Comparison of ENCODE assay signal across 23 mouse cellular contexts in genomic region chr12:103644601-103645000, GRCm38 (mm10). TPM values are rescaled to one million over a fixed set of nuclear protein-coding genes. Genes with fewer than 3 reads are reported as not detected.
"Had no signal": no experiment of that assay in that cellular context is flagged by ENCODE, and none has a peak within 500 bp of the region (broad histone marks: within the 10 kb centered on the region; RNA-seq: fewer than 3 reads in every experiment).

No protein-coding gene starts in this region.

- H3K27me3 ChIP-seq: limb, embryonic 15.5 days; liver, embryonic 15.5 days; midbrain, embryonic 15.5 days had no signal

- ATAC-seq: midbrain, embryonic 15.5 days had no signal

- H3K36me3 ChIP-seq: limb, embryonic 15.5 days; midbrain, embryonic 10.5 days; midbrain, embryonic 15.5 days had no signal

- H3K4me2 ChIP-seq: limb, embryonic 15.5 days; liver, embryonic 15.5 days; lung, embryonic 14.5 days; midbrain, embryonic 15.5 days had no signal

- H3K4me1 ChIP-seq: limb, embryonic 15.5 days; liver, embryonic 15.5 days; midbrain, embryonic 10.5 days; midbrain, embryonic 15.5 days had no signal

- H3K4me3 ChIP-seq: limb, embryonic 15.5 days; liver, embryonic 15.5 days; midbrain, embryonic 10.5 days; midbrain, embryonic 15.5 days had no signal

- H3K9me3 ChIP-seq: limb, embryonic 15.5 days; liver, embryonic 15.5 days; midbrain, embryonic 10.5 days; midbrain, embryonic 15.5 days had no signal

- H3K9ac ChIP-seq: limb, embryonic 15.5 days; liver, embryonic 15.5 days; lung, embryonic 14.5 days; midbrain, embryonic 15.5 days had no signal

- H3K27ac ChIP-seq: limb, embryonic 15.5 days; liver, embryonic 15.5 days; midbrain, embryonic 10.5 days; midbrain, embryonic 15.5 days had no signal

- DNase-seq: kidney, adult 11 months; kidney, postnatal 10 days; left cerebral cortex, postnatal 4 days; lung, embryonic 14.5 days; lung, postnatal 10 days; lung, postnatal 4 days; right cerebral cortex, postnatal 25 days; thymus, adult 2 months; thymus, postnatal 25 days had no signal

RNA-seq across cellular contexts. Expression of gene Serpina6, which starts 12.4 kb away (rescaled TPM):
- total RNA-seq: layer of hippocampus, adult 8-10 months; layer of hippocampus, postnatal 14 days; left cerebral cortex, adult 18-20 months; left cerebral cortex, postnatal 10 days; left cerebral cortex, postnatal 4 days; megakaryocyte, adult 5-6 weeks had no signal
- polyA plus RNA-seq: large intestine, adult 2 months; midbrain, embryonic 10.5 days; midbrain, embryonic 15.5 days; small intestine, adult 2 months; thymus, adult 2 months; urinary bladder, adult 2 months had no signal

RNA-seq across cellular contexts. Expression of gene Serpina10, which starts 13.4 kb away (rescaled TPM):
- total RNA-seq: left cerebral cortex, adult 18-20 months; left cerebral cortex, postnatal 10 days; left cerebral cortex, postnatal 4 days; megakaryocyte, adult 5-6 weeks had no signal
- polyA plus RNA-seq: kidney, embryonic 14.5 days; lung, embryonic 14.5 days; midbrain, embryonic 10.5 days; neural tube, embryonic 14.5 days; small intestine, adult 2 months; urinary bladder, adult 2 months had no signal

RNA-seq across cellular contexts. Expression of gene Serpina16, which starts 31.3 kb away (rescaled TPM):
- total RNA-seq: layer of hippocampus, adult 8-10 months; layer of hippocampus, postnatal 14 days; left cerebral cortex, adult 18-20 months; left cerebral cortex, postnatal 10 days; left cerebral cortex, postnatal 4 days; megakaryocyte, adult 5-6 weeks had no signal
- polyA plus RNA-seq: kidney, embryonic 14.5 days; limb, embryonic 15.5 days; lung, embryonic 14.5 days; midbrain, embryonic 10.5 days; midbrain, embryonic 15.5 days; neural tube, embryonic 14.5 days; small intestine, adult 2 months; thymus, adult 2 months; urinary bladder, adult 2 months had no signal

RNA-seq across cellular contexts. Expression of gene Serpina1f, which starts 50.7 kb away (rescaled TPM):
- total RNA-seq: layer of hippocampus, adult 8-10 months; layer of hippocampus, postnatal 14 days; left cerebral cortex, adult 18-20 months; left cerebral cortex, postnatal 10 days; left cerebral cortex, postnatal 4 days; megakaryocyte, adult 5-6 weeks had no signal
- polyA plus RNA-seq: kidney, embryonic 14.5 days; limb, embryonic 15.5 days; lung, embryonic 14.5 days; midbrain, embryonic 10.5 days; midbrain, embryonic 15.5 days; neural tube, embryonic 14.5 days; urinary bladder, adult 2 months had no signal
